Mouse (Mus musculus) MEL (cell line): Measurements from ENCODE around the gene Rhoa.

Experiments
- POLR2A ChIP-seq, 2 experiments: IDR thresholded peaks; 2 replicates each; pipeline ENCODE4 v1.6.1; 2011 to 2012; ENCODE audit warnings: low read length in 2 of 2, mild to moderate bottlenecking in 2 of 2, control low read depth in 1 of 2, improper control_type of control experiment in 1 of 2, low read depth in 1 of 2, moderate library complexity in 1 of 2; ENCODE audit not compliant: control insufficient read depth in 1 of 2, insufficient read depth in 1 of 2, poor library complexity in 1 of 2
- UBTF ChIP-seq: IDR thresholded peaks from 2 replicates; pipeline ENCODE4 v1.6.1; 2012; ENCODE audit warnings: low read depth, mild to moderate bottlenecking, inconsistent platforms, low read length, improper control_type of control experiment, moderate library complexity, borderline replicate concordance; ENCODE audit not compliant: insufficient read depth
- ZMIZ1 ChIP-seq: IDR thresholded peaks from 2 replicates; pipeline ENCODE4 v1.6.1; 2012; ENCODE audit warnings: low read depth, mild to moderate bottlenecking, inconsistent platforms, low read length, improper control_type of control experiment, moderate library complexity

DNA sequence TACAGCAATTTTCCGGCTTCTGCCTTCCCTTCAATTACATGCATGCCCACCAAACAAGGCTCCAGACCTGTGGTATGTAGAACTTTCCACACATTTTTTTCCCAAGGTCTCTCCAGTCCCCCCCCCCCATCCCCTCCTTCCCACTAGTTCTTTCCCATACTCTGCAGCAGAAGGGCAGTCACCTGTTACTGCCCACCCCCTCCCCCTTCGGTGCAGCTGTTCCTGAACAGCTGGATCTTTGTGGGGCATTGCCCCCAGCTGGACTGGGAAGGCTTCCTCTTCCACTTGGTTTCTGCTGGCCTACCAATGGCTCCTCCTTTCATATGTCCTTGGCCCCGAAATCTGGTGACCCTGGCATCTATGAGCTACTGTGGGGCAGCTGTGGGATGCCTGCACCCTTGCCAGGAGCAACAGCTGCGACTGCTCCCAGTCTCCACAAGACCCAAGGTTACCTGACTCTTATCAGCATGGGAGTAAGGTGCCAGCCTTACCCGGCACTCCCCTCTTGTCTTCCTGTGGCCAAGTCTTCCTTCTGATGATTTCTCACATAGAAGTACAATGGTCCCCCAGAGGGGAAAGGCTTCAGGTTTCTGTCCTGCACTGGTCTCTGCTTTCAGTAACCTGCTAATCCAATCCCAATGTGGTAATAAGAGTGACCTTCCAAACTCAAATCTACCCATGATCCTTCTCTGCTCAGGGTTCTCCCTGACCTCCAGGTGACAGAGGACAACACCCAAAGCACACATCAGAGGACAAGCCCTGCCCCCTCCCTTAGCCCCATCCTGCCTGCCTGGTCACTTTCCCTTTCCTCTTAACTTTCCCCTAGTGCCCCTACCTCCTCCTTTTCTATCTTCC, 31.2 kb upstream of the Rhoa start:
- TF ChIP-seq UBTF = no peak
- TF ChIP-seq POLR2A (IDR thresholded peaks at IDR 0.05; ENCODE audit: control insufficient read depth in 1 of 2, insufficient read depth in 1 of 2, low read depth in 1 of 2, low read length in 2 of 2, poor library complexity in 1 of 2) = no peak
- TF ChIP-seq ZMIZ1 = no peak
